Comparison of ENCODE assay signal across 8 mouse cellular contexts in genomic region chr11:96978401-96979246, GRCm38 (mm10). TPM values are rescaled to one million over a fixed set of nuclear protein-coding genes. Genes with fewer than 3 reads are reported as not detected.
DNase-seq lines count a peak whose midpoint lies in the region; ATAC-seq and TF ChIP-seq lines count a peak whose summit lies in the region.

No protein-coding gene starts in this region.

- peak overlapping the region; percentile 87 for H3K4me3 ChIP-seq in heart, embryonic 13.5 days
- H3K4me3 ChIP-seq in G1E (ENCODE audit: low read depth, low read length): peak overlapping the region; percentile 90
- peak overlapping the region; percentile 89 for H3K4me3 ChIP-seq in hindbrain, embryonic 10.5 days
- peak overlapping the region; percentile 94 for H3K4me3 ChIP-seq in midbrain, embryonic 12.5 days

- H3K9me3 ChIP-seq in heart, embryonic 13.5 days: no peaks in the 10 kb centered on the region
- no peaks in the 10 kb centered on the region for H3K9me3 ChIP-seq in G1E (replicated peaks)
- no peaks in the 10 kb centered on the region for H3K9me3 ChIP-seq in hindbrain, embryonic 10.5 days
- H3K9me3 ChIP-seq in midbrain, embryonic 12.5 days: no peaks in the 10 kb centered on the region

- WGBS in heart, embryonic 13.5 days: 25% methylated on average over 17 of the region's 17 CpGs
- WGBS in hindbrain, embryonic 10.5 days: 35% methylated on average over 17 of the region's 17 CpGs
- 34% methylated on average over 17 of the region's 17 CpGs for WGBS in midbrain, embryonic 12.5 days

- no peak for TF ChIP-seq CTCF in G1E (IDR thresholded peaks at IDR 0.05; ENCODE audit: low read depth, low read length)

- H3K9ac ChIP-seq in heart, embryonic 13.5 days: peak overlapping the region; percentile 84
- peak overlapping the region; percentile 71 for H3K9ac ChIP-seq in midbrain, embryonic 12.5 days (replicated peaks)

- peak overlapping the region; percentile 94 for H3K4me2 ChIP-seq in heart, embryonic 13.5 days
- H3K4me2 ChIP-seq in midbrain, embryonic 12.5 days (replicated peaks): peak overlapping the region; percentile 82

- H3K27ac ChIP-seq in heart, embryonic 13.5 days (replicated peaks): peak overlapping the region; percentile 84
- peak overlapping the region; percentile 89 for H3K27ac ChIP-seq in hindbrain, embryonic 10.5 days
- peak overlapping the region; percentile 81 for H3K27ac ChIP-seq in midbrain, embryonic 12.5 days (replicated peaks)

- H3K4me1 ChIP-seq in heart, embryonic 13.5 days: peaks cover 34% of the 10 kb centered on the region
- peaks cover 58% of the 10 kb centered on the region for H3K4me1 ChIP-seq in G1E (ENCODE audit: insufficient read depth, low read depth, low read length)
- peaks cover 43% of the 10 kb centered on the region for H3K4me1 ChIP-seq in hindbrain, embryonic 10.5 days (replicated peaks)
- peaks cover 24% of the 10 kb centered on the region for H3K4me1 ChIP-seq in midbrain, embryonic 12.5 days

- H3K36me3 ChIP-seq in heart, embryonic 13.5 days: 0 out of 2 replicates have a peak, but pooled peaks cover under 1% of the 10 kb centered on the region
- H3K36me3 ChIP-seq in G1E (replicated peaks): peaks cover 18% of the 10 kb centered on the region
- peaks cover 5% of the 10 kb centered on the region for H3K36me3 ChIP-seq in hindbrain, embryonic 10.5 days
- no peaks in the 10 kb centered on the region for H3K36me3 ChIP-seq in midbrain, embryonic 12.5 days

- DNase-seq in heart, postnatal 10 days: no peak
- no peak for DNase-seq in G1E (ENCODE audit: low spot score)
- no peak for DNase-seq in hindbrain, embryonic 10.5 days (ENCODE audit: low spot score)
- no peak for DNase-seq in urinary bladder, adult 2 months (ENCODE audit: low spot score)
- DNase-seq in retina, postnatal 1 day: no peak

- peaks cover 25% of the 10 kb centered on the region for H3K27me3 ChIP-seq in heart, embryonic 13.5 days (replicated peaks)
- H3K27me3 ChIP-seq in G1E (ENCODE audit: insufficient read depth, low read length): peaks cover 9% of the 10 kb centered on the region
- H3K27me3 ChIP-seq in hindbrain, embryonic 10.5 days (ENCODE audit: insufficient read depth, poor library complexity, severe bottlenecking): peaks cover 22% of the 10 kb centered on the region
- peaks cover 16% of the 10 kb centered on the region for H3K27me3 ChIP-seq in midbrain, embryonic 12.5 days

- ATAC-seq in heart, embryonic 13.5 days (ENCODE audit: extremely low read depth, insufficient number of reproducible peaks, low FRiP score, low TSS enrichment): no peak
- no peak for ATAC-seq in G1E (ENCODE audit: extremely low read depth, insufficient number of reproducible peaks, low FRiP score, poor library complexity, severe bottlenecking)
- no peak for ATAC-seq in midbrain, embryonic 12.5 days (ENCODE audit: low FRiP score, low read depth)
- no peak for ATAC-seq in frontal cortex, adult (ENCODE audit: low TSS enrichment)

- intact Hi-C loops in heart, postnatal 10 days (cut with DNase I): no loop called here

RNA-seq across cellular contexts. Expression of gene Sp2, which starts 4.1 kb away (rescaled TPM):
- polyA plus RNA-seq in heart, embryonic 13.5 days (2015; fragmentation: Nextera tagmentation; extraction: Ambion mirVana): 15.8 and 17.8 TPM in 2 replicates
- 10 to 100 TPM; 15.0 to 16.1 TPM for total RNA-seq in heart, postnatal 10 days (2021)
- total RNA-seq in G1E (2014; fragmentation: Nextera tagmentation) (27.9 and 32.3 TPM in 2 replicates), G1E (2017) (0.99 and 1.6 TPM in 2 replicates)
- polyA plus RNA-seq in G1E (2012): 46.6 and 54.6 TPM in 2 replicates
- 29.5 and 31.4 TPM in 2 replicates for polyA plus RNA-seq in hindbrain, embryonic 10.5 days (2016; fragmentation: Nextera tagmentation; extraction: Ambion mirVana)
- polyA plus RNA-seq in midbrain, embryonic 12.5 days (2016; fragmentation: Nextera tagmentation; extraction: Ambion mirVana): 23.4 and 25.9 TPM in 2 replicates
- polyA plus RNA-seq in urinary bladder, adult 2 months (2012; rRNA removed): 7.7 and 13.9 TPM in 2 replicates

RNA-seq across cellular contexts. Expression of gene Sp6, which starts 34.6 kb away (rescaled TPM):
- 0.18 and 0.21 TPM in 2 replicates for polyA plus RNA-seq in heart, embryonic 13.5 days (2015; fragmentation: Nextera tagmentation; extraction: Ambion mirVana)
- total RNA-seq in heart, postnatal 10 days (2021): under 1 TPM; 0.12 to 0.15 TPM
- not detected in 2 replicates for total RNA-seq in G1E (2014; fragmentation: Nextera tagmentation)
- 0.05 and 0.12 TPM in 2 replicates for total RNA-seq in G1E (2017)
- 0.01 TPM in 1 of 2 replicates, not detected in the other for polyA plus RNA-seq in G1E (2012)
- polyA plus RNA-seq in hindbrain, embryonic 10.5 days (2016; fragmentation: Nextera tagmentation; extraction: Ambion mirVana): 1.6 and 2.3 TPM in 2 replicates
- polyA plus RNA-seq in midbrain, embryonic 12.5 days (2016; fragmentation: Nextera tagmentation; extraction: Ambion mirVana): 0.26 and 0.63 TPM in 2 replicates
- polyA plus RNA-seq in urinary bladder, adult 2 months (2012; rRNA removed): 6.7 and 7.6 TPM in 2 replicates

RNA-seq across cellular contexts. Expression of gene Pnpo, which starts 34.8 kb away (rescaled TPM):
- polyA plus RNA-seq in heart, embryonic 13.5 days (2015; fragmentation: Nextera tagmentation; extraction: Ambion mirVana): 53.3 and 55.6 TPM in 2 replicates
- 10 to 100 TPM; 11.8 to 12.8 TPM for total RNA-seq in heart, postnatal 10 days (2021)
- total RNA-seq in G1E (2014; fragmentation: Nextera tagmentation) (119 and 123 TPM in 2 replicates), G1E (2017) (298 and 340 TPM in 2 replicates)
- polyA plus RNA-seq in G1E (2012): 64.1 and 97.1 TPM in 2 replicates
- 31.4 and 36.4 TPM in 2 replicates for polyA plus RNA-seq in hindbrain, embryonic 10.5 days (2016; fragmentation: Nextera tagmentation; extraction: Ambion mirVana)
- 14.6 and 16.4 TPM in 2 replicates for polyA plus RNA-seq in midbrain, embryonic 12.5 days (2016; fragmentation: Nextera tagmentation; extraction: Ambion mirVana)
- 22.4 and 25.5 TPM in 2 replicates for polyA plus RNA-seq in urinary bladder, adult 2 months (2012; rRNA removed)

RNA-seq across cellular contexts. Expression of gene Prr15l, which starts 50.7 kb away (rescaled TPM):
- polyA plus RNA-seq in heart, embryonic 13.5 days (2015; fragmentation: Nextera tagmentation; extraction: Ambion mirVana): 0.79 and 1.0 TPM in 2 replicates
- under 1 TPM; 0.47 to 0.74 TPM for total RNA-seq in heart, postnatal 10 days (2021)
- total RNA-seq in G1E (2014; fragmentation: Nextera tagmentation) (not detected in 2 replicates), G1E (2017) (0.05 and 0.17 TPM in 2 replicates)
- polyA plus RNA-seq in G1E (2012): 0.11 and 0.17 TPM in 2 replicates
- polyA plus RNA-seq in hindbrain, embryonic 10.5 days (2016; fragmentation: Nextera tagmentation; extraction: Ambion mirVana): 0.37 and 0.75 TPM in 2 replicates
- polyA plus RNA-seq in midbrain, embryonic 12.5 days (2016; fragmentation: Nextera tagmentation; extraction: Ambion mirVana): 0.55 and 0.68 TPM in 2 replicates
- 7.6 and 8.9 TPM in 2 replicates for polyA plus RNA-seq in urinary bladder, adult 2 months (2012; rRNA removed)

RNA-seq across cellular contexts. Expression of gene Scrn2, which starts 51.1 kb away (rescaled TPM):
- 16.0 and 19.2 TPM in 2 replicates for polyA plus RNA-seq in heart, embryonic 13.5 days (2015; fragmentation: Nextera tagmentation; extraction: Ambion mirVana)
- 10 to 100 TPM; 11.3 to 16.1 TPM for total RNA-seq in heart, postnatal 10 days (2021)
- 1.2 and 5.3 TPM in 2 replicates for total RNA-seq in G1E (2014; fragmentation: Nextera tagmentation)
- total RNA-seq in G1E (2017): 9.6 and 10.5 TPM in 2 replicates
- 12.7 and 14.5 TPM in 2 replicates for polyA plus RNA-seq in G1E (2012)
- polyA plus RNA-seq in hindbrain, embryonic 10.5 days (2016; fragmentation: Nextera tagmentation; extraction: Ambion mirVana): 38.3 and 39.4 TPM in 2 replicates
- polyA plus RNA-seq in midbrain, embryonic 12.5 days (2016; fragmentation: Nextera tagmentation; extraction: Ambion mirVana): 22.5 and 24.2 TPM in 2 replicates
- 10.3 and 12.5 TPM in 2 replicates for polyA plus RNA-seq in urinary bladder, adult 2 months (2012; rRNA removed)
